In the genomic region with DNA sequence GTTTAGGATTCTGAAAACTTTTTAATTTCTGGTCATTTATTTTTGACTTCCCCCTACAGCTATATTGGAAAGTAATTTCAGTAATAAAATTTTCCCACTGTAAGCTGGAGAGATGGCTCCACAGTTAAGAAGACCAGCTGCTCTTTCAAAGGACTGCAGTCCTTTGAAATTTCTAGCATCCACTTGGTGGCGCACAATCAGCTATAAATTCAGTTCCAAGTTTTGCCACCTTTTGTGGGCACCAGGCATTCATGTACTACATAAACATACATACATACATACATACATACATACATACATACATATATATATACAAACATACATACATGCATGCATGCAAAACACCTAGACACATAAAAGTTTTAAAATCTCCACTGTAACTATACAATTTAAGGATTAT, we compare ENCODE assay signal across 2 mouse cellular contexts.
TF ChIP-seq lines count a peak whose summit lies in the region.

No protein-coding gene starts in this region.

TF ChIP-seq in CH12.LX, 34 proteins besides CTCF, POLR2A, EP300 and RAD21:
- TF ChIP-seq SMC3 (IDR thresholded peaks at IDR 0.05; ENCODE audit: low read depth, low read length) (peak; percentile 11; the same call in 1 of the 2 replicates), NELFE (IDR thresholded peaks at IDR 0.05; ENCODE audit: low read depth, low read length) (no peak), USF2 (conservative IDR thresholded peaks at IDR 0.05; ENCODE audit: low read depth, low read length) (no peak)

TF ChIP-seq in MEL, 35 proteins besides CTCF, POLR2A, EP300 and RAD21:
- TF ChIP-seq RCOR1 (IDR thresholded peaks at IDR 0.05; ENCODE audit: low read depth, low read length) (no peak), MXI1 (IDR thresholded peaks at IDR 0.05; ENCODE audit: low read depth, low read length) (no peak), MYB (IDR thresholded peaks at IDR 0.05; ENCODE audit: low read depth, low read length) (no peak), SIN3A (IDR thresholded peaks at IDR 0.05; ENCODE audit: low read length) (no peak), MAX (IDR thresholded peaks at IDR 0.05; ENCODE audit: low read length) (no peak), BHLHE40 (IDR thresholded peaks at IDR 0.05; ENCODE audit: borderline replicate concordance, low read depth, low read length) (no peak), ZKSCAN1 (IDR thresholded peaks at IDR 0.05; ENCODE audit: low read depth, low read length) (no peak), GABPA (IDR thresholded peaks at IDR 0.05; ENCODE audit: low read depth, low read length) (no peak), SMC3 (IDR thresholded peaks at IDR 0.05; ENCODE audit: low read depth, low read length) (peak; percentile 25; the same call in 1 of the 2 replicates)
